Mouse (Mus musculus) kidney, adult 2 months (tissue): ENCODE measurements around the gene Trpm1. TPM values are rescaled to one million over a fixed set of nuclear protein-coding genes. Genes with fewer than 3 reads are reported as not detected.

Source experiments
- DNase-seq: peaks from one replicate; pipeline ENCODE4 v3.0.0; 2021
- H3K27ac ChIP-seq: fragments of 200-500 bp; 2 replicates; pipeline ENCODE4 v1.5.1; 2012; ENCODE audit warnings: low read depth, low read length, control low read depth, inconsistent platforms; ENCODE audit not compliant: insufficient read depth
- H3K27me3 ChIP-seq: fragments of 200-500 bp; replicated peaks from 2 replicates; pipeline ENCODE4 v1.6.1; 2012; ENCODE audit warnings: mild to moderate bottlenecking, moderate library complexity, low read length, inconsistent platforms; ENCODE audit not compliant: control insufficient read depth, insufficient read depth
- H3K36me3 ChIP-seq: fragments of 200-500 bp; 2 replicates; pipeline ENCODE4 v1.6.1; 2012; ENCODE audit warnings: mild to moderate bottlenecking, moderate library complexity, low read length, inconsistent platforms; ENCODE audit not compliant: control insufficient read depth, insufficient read depth
- H3K4me1 ChIP-seq: fragments of 200-500 bp; 2 replicates; pipeline ENCODE4 v1.6.1; 2011; ENCODE audit warnings: low read length; ENCODE audit not compliant: control insufficient read depth, insufficient read depth
- H3K4me3 ChIP-seq: fragments of 200-500 bp; 2 replicates; pipeline ENCODE4 v1.5.1; 2011; ENCODE audit warnings: mild to moderate bottlenecking, low read depth, low read length, control low read depth; ENCODE audit not compliant: insufficient read depth
- CTCF ChIP-seq: fragments of 200-500 bp; conservative IDR thresholded peaks from 2 replicates; pipeline ENCODE4 v1.5.1; 2011; ENCODE audit warnings: low read depth, mild to moderate bottlenecking, control low read depth, low read length, moderate library complexity, mixed read lengths; ENCODE audit not compliant: insufficient read depth, insufficient read length
- POLR2A ChIP-seq: fragments of 200-500 bp; IDR thresholded peaks from one replicate; pipeline ENCODE4 v1.6.1; 2011; ENCODE audit warnings: low read depth, low read length, control low read depth
- WGBS: fragments of 180-500 bp; shearing (Covaris S2); methylation state at CpG from one replicate; pipeline ENCODE4 v1.1.7; 2018; 5-methylcytosine and 5-hydroxymethylcytosine counted together
- polyA plus RNA-seq: library from polyadenylated mRNA; depleted of rRNA; stranded (reverse); fragments of >200 nt; gene quantifications from 2 replicates; pipeline ENCODE4 v1.2.3, GENCODE M21; 2012

Trpm1 gene
- polyA plus RNA-seq, 1 experiment: 0.31 TPM

- no peak for DNase-seq
- TF ChIP-seq POLR2A (no peak), CTCF (no peak)
- 59% methylated on average over 4 of the region's 4 CpGs for WGBS
Observed at GRCm38 (mm10) chr7:64271926-64272325, 118.3 kb downstream of the Trpm1 start.

GRCm38 (mm10) chr7:64275518-64275917 lies 121.9 kb downstream of the Trpm1 start:
- no peaks in the 10 kb centered on the region for H3K27me3 ChIP-seq
- no peaks in the 10 kb centered on the region for H3K4me1 ChIP-seq
- TF ChIP-seq CTCF (no peak), POLR2A (no peak)
- WGBS: 78% methylated on average over 4 of the region's 4 CpGs
- H3K4me3 ChIP-seq: no peak overlapping the region
- no peaks in the 10 kb centered on the region for H3K36me3 ChIP-seq
- no peak for DNase-seq
- no peak overlapping the region for H3K27ac ChIP-seq

More at GRCm38 (mm10) chr7:64271926-64272325, 118.3 kb downstream of the Trpm1 start:
- H3K4me3 ChIP-seq: no peak overlapping the region
- no peaks in the 10 kb centered on the region for H3K36me3 ChIP-seq
- no peaks in the 10 kb centered on the region for H3K27me3 ChIP-seq
- H3K27ac ChIP-seq: no peak overlapping the region
- H3K4me1 ChIP-seq: no peaks in the 10 kb centered on the region

- TF ChIP-seq CTCF (no peak), POLR2A (no peak)
- Histone ChIP-seq H3K4me3 (no peak overlapping the region), H3K27ac (no peak overlapping the region), H3K27me3 (no peaks in the 10 kb centered on the region), H3K4me1 (no peaks in the 10 kb centered on the region), H3K36me3 (no peaks in the 10 kb centered on the region)
- 35% methylated on average over 6 of the region's 6 CpGs for WGBS
- DNase-seq: no peak
Observed at GRCm38 (mm10) chr7:64276921-64277320, 123.3 kb downstream of the Trpm1 start.

- no peak for DNase-seq
- H3K27me3 ChIP-seq: no peaks in the 10 kb centered on the region
- no peaks in the 10 kb centered on the region for H3K4me1 ChIP-seq
- no peaks in the 10 kb centered on the region for H3K36me3 ChIP-seq
- 96% methylated on average over 1 of the region's 1 CpGs for WGBS
- no peak overlapping the region for H3K4me3 ChIP-seq
- no peak for TF ChIP-seq CTCF
- no peak for TF ChIP-seq POLR2A
- H3K27ac ChIP-seq: no peak overlapping the region
Observed at GRCm38 (mm10) chr7:64278526-64278925, 124.9 kb downstream of the Trpm1 start.

- DNase-seq: peak; percentile 7
- no peak overlapping the region for H3K27ac ChIP-seq
- no peaks in the 10 kb centered on the region for H3K27me3 ChIP-seq
- no peaks in the 10 kb centered on the region for H3K4me1 ChIP-seq
- WGBS: 74% methylated on average over 3 of the region's 3 CpGs
- H3K4me3 ChIP-seq: no peak overlapping the region
- no peak for TF ChIP-seq CTCF
- no peak for TF ChIP-seq POLR2A
- H3K36me3 ChIP-seq: no peaks in the 10 kb centered on the region
Observed at GRCm38 (mm10) chr7:64279548-64279947, 125.9 kb downstream of the Trpm1 start.

- H3K36me3 ChIP-seq: no peaks in the 10 kb centered on the region
- H3K27me3 ChIP-seq: no peaks in the 10 kb centered on the region
- H3K4me3 ChIP-seq: no peak overlapping the region
- H3K27ac ChIP-seq: no peak overlapping the region
- no peak for TF ChIP-seq CTCF
- no peak for TF ChIP-seq POLR2A
- peak; percentile 69 for DNase-seq
- H3K4me1 ChIP-seq: peaks cover 3% of the 10 kb centered on the region; the same call in 1 of the 2 replicates
Observed at GRCm38 (mm10) chr7:64286566-64286965, 132.9 kb downstream of the Trpm1 start.

GRCm38 (mm10) chr7:64287414-64288091 lies 133.9 kb downstream of the Trpm1 start, which contains the start of gene Mtmr10:
TSS of gene Mtmr10 (plus strand) at chr7:64287653.
- TF ChIP-seq CTCF (no peak; the same call in 1 of the 2 replicates), POLR2A (peak; percentile 64)
- Histone ChIP-seq H3K36me3 (no peaks in the 10 kb centered on the region), H3K27me3 (no peaks in the 10 kb centered on the region), H3K4me3 (peak within 1 kb of the TSS; percentile 75), H3K27ac (peak within 1 kb of the TSS; percentile 83), H3K4me1 (peaks cover 3% of the 10 kb centered on the region; the same call in 1 of the 2 replicates)
- DNase-seq: peak; percentile 99
- under 1% methylated on average over 77 of the region's 77 CpGs for WGBS
